Mouse (Mus musculus): ENCODE results near the gene Rnaset2a. TPM values are rescaled to one million over a fixed set of nuclear protein-coding genes. Genes with fewer than 3 reads are reported as not detected.
"Not testable (repeated sequence)": the region's sequence is repeated elsewhere in the genome, so short reads cannot be mapped to it uniquely, and the experiment has no call there.

The Rnaset2a gene
- 10 to 100 TPM; 22.8 to 23.0 TPM for total RNA-seq (2021)

- peak; percentile 48 for DNase-seq
Observed at GRCm38 (mm10) chr17:8147439-8148316, at the start of gene Rnaset2a, which contains the start of gene Gm49673. Rnaset2a (minus strand) TSS chr17:8148097. Gm49673 (minus strand) TSS chr17:8147788.

- no peak for DNase-seq
Observed at GRCm38 (mm10) chr17:8197652-8198051, 49.8 kb upstream of the Rnaset2a start.

GRCm38 (mm10) chr17:8195685-8196376 lies 47.9 kb upstream of the Rnaset2a start:
- DNase-seq = no peak

- no peak for DNase-seq
Observed at GRCm38 (mm10) chr17:8193678-8194077, 45.8 kb upstream of the Rnaset2a start.

GRCm38 (mm10) chr17:8184217-8184616 lies 36.3 kb upstream of the Rnaset2a start:
- DNase-seq = no peak

- DNase-seq = no peak
Observed at GRCm38 (mm10) chr17:8183815-8184214, 35.9 kb upstream of the Rnaset2a start.

GRCm38 (mm10) chr17:8177090-8177489 lies 29.2 kb upstream of the Rnaset2a start:
- no peak for DNase-seq

- no peak for DNase-seq
Observed at GRCm38 (mm10) chr17:8171081-8171480, 23.2 kb upstream of the Rnaset2a start.

- DNase-seq = no peak
Observed at GRCm38 (mm10) chr17:8170331-8170730, 22.4 kb upstream of the Rnaset2a start.

GRCm38 (mm10) chr17:8167436-8167835 lies 19.5 kb upstream of the Rnaset2a start:
- DNase-seq = not testable (repeated sequence)

- DNase-seq = not testable (repeated sequence)
Observed at GRCm38 (mm10) chr17:8166454-8166853, 18.6 kb upstream of the Rnaset2a start.

- DNase-seq = not testable (repeated sequence)
Observed at GRCm38 (mm10) chr17:8165977-8166376, 18.1 kb upstream of the Rnaset2a start.

GRCm38 (mm10) chr17:8165608-8165945 lies 17.7 kb upstream of the Rnaset2a start:
- DNase-seq = peak; percentile 31

GRCm38 (mm10) chr17:8164701-8165607 lies 17.1 kb upstream of the Rnaset2a start, which contains the start of gene Fgfr1op:
Fgfr1op (plus strand) TSS chr17:8165501.
- peak; percentile 51 for DNase-seq

GRCm38 (mm10) chr17:8160969-8161368 lies 13.1 kb upstream of the Rnaset2a start:
- peak; percentile 53 for DNase-seq

GRCm38 (mm10) chr17:8158627-8159026 lies 10.7 kb upstream of the Rnaset2a start:
- DNase-seq = not testable (repeated sequence)

- DNase-seq = not testable (repeated sequence)
Observed at GRCm38 (mm10) chr17:8155982-8156381, 8.1 kb upstream of the Rnaset2a start.

- not testable (repeated sequence) for DNase-seq
Observed at GRCm38 (mm10) chr17:8155010-8155409, 7.1 kb upstream of the Rnaset2a start.

GRCm38 (mm10) chr17:8146931-8147330 lies 966 bp downstream of the Rnaset2a start:
- not testable (repeated sequence) for DNase-seq

- DNase-seq = peak; percentile 12
Observed at GRCm38 (mm10) chr17:8143802-8144673, 3.9 kb downstream of the Rnaset2a start.

GRCm38 (mm10) chr17:8140210-8140609 lies 7.7 kb downstream of the Rnaset2a start:
- not testable (repeated sequence) for DNase-seq
